Mouse (Mus musculus) lung, adult 2 months (tissue): Measurements from ENCODE around the gene Col5a1.

Experiments
- CTCF ChIP-seq: fragments of 200-500 bp; IDR thresholded peaks from 2 replicates; pipeline ENCODE4 v1.5.1; 2011; ENCODE audit warnings: mild to moderate bottlenecking, low read length, control low read depth; ENCODE audit not compliant: insufficient read depth
- POLR2A ChIP-seq: fragments of 200-500 bp; IDR thresholded peaks from 2 replicates; pipeline ENCODE4 v1.6.1; 2011; ENCODE audit warnings: low read depth, mild to moderate bottlenecking, control low read depth, low read length, borderline replicate concordance; ENCODE audit errors: extremely low read depth

DNA sequence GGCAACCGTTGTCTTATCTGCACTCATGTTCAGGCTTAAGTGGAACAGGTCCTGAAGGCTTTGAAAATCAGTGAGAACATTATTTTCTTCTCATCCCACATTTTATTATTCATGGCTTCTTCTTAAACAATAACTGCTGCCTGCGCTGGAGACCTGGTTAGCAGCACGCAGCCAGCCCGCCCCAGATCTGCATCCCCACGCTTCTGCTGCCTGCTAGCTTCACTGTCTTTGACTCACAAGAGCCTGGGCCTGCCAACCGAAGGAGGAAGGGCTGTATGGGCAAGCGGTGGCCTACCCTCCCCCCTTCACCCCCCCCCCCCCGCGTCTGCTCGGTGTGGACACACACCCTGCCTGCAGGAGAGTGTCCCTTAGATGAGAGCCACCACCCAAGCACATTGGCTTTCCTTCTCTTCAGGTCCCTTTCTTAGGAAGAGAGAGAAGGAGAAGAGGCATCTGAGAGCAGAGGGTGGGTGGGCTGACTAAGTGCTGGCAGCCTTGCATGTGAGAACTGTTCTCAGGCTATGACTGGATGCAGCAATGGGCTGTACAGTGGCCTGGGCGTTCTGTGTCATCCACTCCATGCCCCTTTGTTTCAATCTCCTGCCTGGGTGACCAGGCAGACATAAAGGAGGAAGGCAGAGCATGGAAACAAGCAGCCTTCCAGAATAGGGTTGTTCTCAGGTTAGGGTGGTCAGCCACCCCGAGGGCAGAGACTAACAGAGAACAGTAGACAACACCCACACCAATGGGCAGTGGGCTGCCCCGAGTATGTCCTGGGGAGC is 104.4 kb downstream of the Col5a1 start:
- TF ChIP-seq POLR2A (no peak), CTCF (no peak)
